Mouse (Mus musculus) left cerebral cortex, postnatal 10 days (tissue): ENCODE measurements at regions not wholly inside any gene's neighbourhood (a gene's known extent, or its start where the extent isn't known, plus 50 kb on each side); places are given as distances from the start of the nearest gene placed in this dataset.
"Not testable (repeated sequence)": the region's sequence is repeated elsewhere in the genome, so short reads cannot be mapped to it uniquely, and the experiment has no call there.

Source experiments
- DNase-seq, 2 experiments: peaks; one replicate each; pipeline ENCODE4 v3.0.0; 2021 to 2022; ENCODE audit warnings: low spot score in 2 of 2, mixed read lengths in 1 of 2; ENCODE audit errors: extremely low spot score in 1 of 2
- intact Hi-C: fragments of 180-260 bp; cut with DNase I; formaldehyde crosslinking; loops from one replicate; pipeline ENCODE4 v1.15.1; 2025

GRCm38 (mm10) chr13:80992342-80992741 lies 109.2 kb downstream of the Arrdc3 start:
- intact Hi-C loops = no loop called here
- no peak for DNase-seq

GRCm38 (mm10) chr13:81008864-81009766 lies 125.9 kb downstream of the Arrdc3 start:
- DNase-seq = no peak
- intact Hi-C loops = no loop called here

- intact Hi-C loops = no loop called here
- no peak for DNase-seq
Measured at GRCm38 (mm10) chr13:81013953-81014352, 130.8 kb downstream of the Arrdc3 start.

GRCm38 (mm10) chr13:81020106-81020747 lies 137.0 kb downstream of the Arrdc3 start:
- DNase-seq = no peak
- intact Hi-C loops = no loop called here

- intact Hi-C loops = no loop called here
- DNase-seq = no peak
Measured at GRCm38 (mm10) chr13:81020811-81021210, 137.6 kb downstream of the Arrdc3 start.

- no peak for DNase-seq
- intact Hi-C loops = no loop called here
Measured at GRCm38 (mm10) chr13:81022410-81022809, 139.2 kb downstream of the Arrdc3 start.

- intact Hi-C loops, DNase-seq: not testable (repeated sequence)
Measured at GRCm38 (mm10) chr13:81025241-81025760, 142.1 kb downstream of the Arrdc3 start.

GRCm38 (mm10) chr13:81037316-81037715 lies 154.1 kb downstream of the Arrdc3 start:
- DNase-seq = no peak

GRCm38 (mm10) chr13:81038736-81039135 lies 155.6 kb downstream of the Arrdc3 start:
- intact Hi-C loops = no loop called here

More at GRCm38 (mm10) chr13:81037316-81037715, 154.1 kb downstream of the Arrdc3 start:
- intact Hi-C loops = no loop called here

GRCm38 (mm10) chr13:81040494-81040893 lies 157.3 kb downstream of the Arrdc3 start:
- DNase-seq = no peak
- intact Hi-C loops = no loop called here

More at GRCm38 (mm10) chr13:81038736-81039135, 155.6 kb downstream of the Arrdc3 start:
- no peak for DNase-seq

GRCm38 (mm10) chr13:81041646-81042045 lies 158.5 kb downstream of the Arrdc3 start:
- no peak for DNase-seq
- intact Hi-C loops = no loop called here
